Mouse (Mus musculus): ENCODE measurements around the gene Zkscan2. TPM values are rescaled to one million over a fixed set of nuclear protein-coding genes. Genes with fewer than 3 reads are reported as not detected.

Zkscan2 gene
- polyA plus RNA-seq (2014; fragmentation: Illumina TruSeq; extraction: RNeasy Lipid Tissue Mini Kit (QIAGEN cat#74804); ENCODE audit: low read depth, low replicate concordance) = 9.6 TPM

GRCm38 (mm10) chr7:123500239-123501219, at the start of gene Zkscan2:
Gene Zkscan2, minus strand, starts transcription at chr7:123500449.

GRCm38 (mm10) chr7:123462070-123462501, 38.2 kb downstream of the Zkscan2 start, which contains the start of gene Aqp8:
Gene Aqp8, plus strand, starts transcription at chr7:123462291.

Other genes starting within 250 kb of the Zkscan2 start
- gene Lcmt1, start 130.7 kb downstream of the Zkscan2 start, polyA plus RNA-seq (2014; fragmentation: Illumina TruSeq; extraction: RNeasy Lipid Tissue Mini Kit (QIAGEN cat#74804); ENCODE audit: low read depth, low replicate concordance) = 71.9 TPM
- gene Arhgap17, start 130.5 kb downstream of the Zkscan2 start, polyA plus RNA-seq (2014; fragmentation: Illumina TruSeq; extraction: RNeasy Lipid Tissue Mini Kit (QIAGEN cat#74804); ENCODE audit: low read depth, low replicate concordance) = 8.4 TPM
- gene Aqp8, start 38.2 kb downstream of the Zkscan2 start, polyA plus RNA-seq (2014; fragmentation: Illumina TruSeq; extraction: RNeasy Lipid Tissue Mini Kit (QIAGEN cat#74804); ENCODE audit: low read depth, low replicate concordance) = 9.8 TPM